Mouse (Mus musculus) lung, postnatal 10 days (tissue): ENCODE results near the gene Serpina3a.
"Not testable (repeated sequence)": the region's sequence is repeated elsewhere in the genome, so short reads cannot be mapped to it uniquely, and the experiment has no call there.

Source experiments
- DNase-seq: peaks from one replicate; pipeline ENCODE4 v3.0.0; 2021

Serpina3a gene

GRCm38 (mm10) chr12:104112333-104112732, at the start of gene Serpina3a:
TSS of gene Serpina3a (plus strand) at chr12:104112724.
- DNase-seq: not testable (repeated sequence)

- no peak for DNase-seq
These were observed 48.0 kb upstream of the Serpina3a start for GRCm38 (mm10) chr12:104064532-104064931.

- DNase-seq: no peak
These were observed 47.5 kb upstream of the Serpina3a start for GRCm38 (mm10) chr12:104064996-104065395.

GRCm38 (mm10) chr12:104066241-104066640, 46.3 kb upstream of the Serpina3a start:
- DNase-seq: peak; percentile 69

GRCm38 (mm10) chr12:104067549-104067948, 45.0 kb upstream of the Serpina3a start:
- peak; percentile 77 for DNase-seq

- peak; percentile 86 for DNase-seq
These were observed 42.9 kb upstream of the Serpina3a start for GRCm38 (mm10) chr12:104069620-104070019.

- no peak for DNase-seq
These were observed 40.8 kb upstream of the Serpina3a start for GRCm38 (mm10) chr12:104071708-104072107.

- DNase-seq: no peak
These were observed 40.2 kb upstream of the Serpina3a start for GRCm38 (mm10) chr12:104072286-104072685.

- DNase-seq: no peak
These were observed 22.4 kb upstream of the Serpina3a start for GRCm38 (mm10) chr12:104090119-104090518.

GRCm38 (mm10) chr12:104091303-104091702, 21.2 kb upstream of the Serpina3a start:
- no peak for DNase-seq

- DNase-seq: no peak
These were observed 11.8 kb upstream of the Serpina3a start, which contains the start of gene Serpina5 for GRCm38 (mm10) chr12:104100768-104101167. TSS of gene Serpina5 (plus strand) at chr12:104101113.

GRCm38 (mm10) chr12:104105847-104106246, 6.7 kb upstream of the Serpina3a start:
- DNase-seq: no peak

- no peak for DNase-seq
These were observed 5.6 kb upstream of the Serpina3a start for GRCm38 (mm10) chr12:104106919-104107318.

- no peak for DNase-seq
These were observed 4.0 kb upstream of the Serpina3a start for GRCm38 (mm10) chr12:104108507-104108906.

GRCm38 (mm10) chr12:104114921-104115579, 2.5 kb downstream of the Serpina3a start:
- no peak for DNase-seq

GRCm38 (mm10) chr12:104123097-104123496, 10.6 kb downstream of the Serpina3a start:
- DNase-seq: no peak

GRCm38 (mm10) chr12:104123996-104124395, 11.5 kb downstream of the Serpina3a start:
- DNase-seq: no peak

- DNase-seq: no peak
These were observed 12.6 kb downstream of the Serpina3a start for GRCm38 (mm10) chr12:104125021-104125560.

GRCm38 (mm10) chr12:104127696-104128095, 15.2 kb downstream of the Serpina3a start, which contains the start of gene Serpina3b:
TSS of gene Serpina3b (plus strand) at chr12:104127996.
- DNase-seq: no peak

GRCm38 (mm10) chr12:104131041-104131440, 18.5 kb downstream of the Serpina3a start:
- peak; percentile 5 for DNase-seq

- DNase-seq: no peak
These were observed 25.7 kb downstream of the Serpina3a start for GRCm38 (mm10) chr12:104138216-104138615.

- no peak for DNase-seq
These were observed 28.1 kb downstream of the Serpina3a start for GRCm38 (mm10) chr12:104140543-104141103.

GRCm38 (mm10) chr12:104141506-104141905, 29.0 kb downstream of the Serpina3a start:
- DNase-seq: no peak

- DNase-seq: no peak
These were observed 29.9 kb downstream of the Serpina3a start for GRCm38 (mm10) chr12:104142427-104142826.
